Mouse (Mus musculus): ENCODE measurements around the gene Trim67.

Trim67 gene

GRCm38 (mm10) chr8:124792708-124793107 is at the start of gene Trim67:
TSS of gene Trim67 (plus strand) at chr8:124793092.
- peak; percentile 68 to 85 for DNase-seq (ENCODE audit: low spot score in 2 of 2)

DNA sequence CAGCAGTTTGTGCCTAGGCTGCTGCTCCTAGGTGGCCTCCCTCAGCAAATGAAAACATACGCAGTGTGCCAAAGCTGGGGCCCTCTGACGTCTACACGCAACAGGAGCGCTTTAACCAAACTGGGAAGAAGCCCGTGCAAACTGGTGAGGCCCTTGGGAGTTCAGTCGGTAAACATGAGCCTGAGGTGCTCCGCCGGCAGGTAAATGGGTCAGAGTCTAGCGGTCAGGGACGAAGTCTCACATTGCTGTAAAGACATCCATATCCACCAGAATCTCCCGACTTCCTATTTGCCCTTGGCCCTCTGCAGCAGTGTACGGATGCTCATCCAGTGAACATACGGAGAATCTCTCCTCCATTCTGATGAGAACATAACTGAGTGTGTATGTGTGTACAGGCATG is 46.2 kb upstream of the Trim67 start:
- DNase-seq (ENCODE audit: low spot score in 2 of 2) = no peak

- DNase-seq (ENCODE audit: low spot score in 2 of 2) = no peak
These were observed 41.7 kb upstream of the Trim67 start for GRCm38 (mm10) chr8:124751191-124751590.

- DNase-seq (ENCODE audit: low spot score in 2 of 2) = no peak
These were observed 41.2 kb upstream of the Trim67 start, which contains the start of gene Fam89a for GRCm38 (mm10) chr8:124751709-124752173. TSS of gene Fam89a (minus strand) at chr8:124751832.

DNA sequence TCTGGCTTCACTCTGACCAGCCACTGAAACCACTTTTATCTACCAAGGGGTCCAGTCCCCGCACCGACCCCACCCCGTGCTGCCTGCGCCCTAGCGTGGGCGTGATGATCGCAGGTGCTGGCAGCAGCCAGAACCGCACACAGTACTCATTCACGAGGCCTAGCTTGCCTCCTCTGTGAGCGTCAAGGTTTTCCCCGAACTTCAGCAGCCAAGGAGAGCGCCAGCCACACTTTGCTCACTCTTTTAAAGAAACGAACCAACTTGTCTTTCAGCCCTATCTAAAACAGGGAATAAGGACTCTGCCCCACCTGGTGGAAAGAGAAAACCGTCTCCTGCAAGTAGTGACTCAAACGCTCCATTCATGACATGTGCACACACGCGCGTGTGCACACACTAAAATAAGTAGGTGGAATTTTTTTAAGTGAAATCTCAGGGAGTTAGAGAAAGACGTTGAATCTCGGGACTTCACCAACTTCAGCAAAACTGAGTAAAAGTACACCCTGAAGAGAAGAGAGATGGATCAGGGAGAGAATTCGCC is 40.5 kb upstream of the Trim67 start:
- no peak for DNase-seq (ENCODE audit: low spot score in 2 of 2)

DNA sequence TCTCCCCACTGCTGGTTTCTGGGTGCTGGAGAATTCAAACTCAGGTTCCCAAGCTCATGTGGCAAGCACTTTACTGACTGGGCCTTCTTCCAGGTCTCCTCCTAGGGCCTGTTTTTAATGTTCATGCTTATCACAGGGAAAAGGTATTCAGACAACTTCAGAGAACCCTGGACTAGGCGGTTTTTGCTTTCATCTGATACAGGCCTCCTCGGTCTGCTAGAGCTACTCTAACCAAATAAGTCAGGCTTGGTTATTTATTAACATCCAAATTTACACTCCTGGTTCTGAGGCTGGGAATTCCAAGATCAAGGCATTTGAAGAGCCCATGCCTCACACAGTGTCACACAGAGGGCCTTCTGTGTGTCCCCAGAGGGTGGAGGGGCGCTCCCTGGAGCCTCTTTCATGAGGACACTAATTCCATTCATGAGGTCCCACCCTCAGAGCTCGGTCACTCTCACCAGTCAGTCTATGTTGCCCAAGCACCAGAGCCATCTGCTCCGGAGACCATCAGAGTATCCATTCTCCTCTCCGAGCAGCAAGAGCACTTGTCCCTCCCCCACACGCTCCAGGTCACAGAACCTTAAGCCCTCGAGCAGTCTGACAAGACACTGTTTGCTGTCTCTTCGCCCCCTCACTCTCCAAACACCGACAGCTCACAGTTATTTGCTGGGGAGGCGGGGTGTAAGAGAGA is 38.6 kb upstream of the Trim67 start:
- DNase-seq (ENCODE audit: low spot score in 2 of 2) = peak in 1 of 2 experiments; percentile 6

GRCm38 (mm10) chr8:124754792-124755190 is 38.1 kb upstream of the Trim67 start:
- DNase-seq (ENCODE audit: low spot score in 2 of 2) = no peak

GRCm38 (mm10) chr8:124755481-124755880 is 37.4 kb upstream of the Trim67 start:
- DNase-seq (ENCODE audit: low spot score in 2 of 2) = no peak

DNA sequence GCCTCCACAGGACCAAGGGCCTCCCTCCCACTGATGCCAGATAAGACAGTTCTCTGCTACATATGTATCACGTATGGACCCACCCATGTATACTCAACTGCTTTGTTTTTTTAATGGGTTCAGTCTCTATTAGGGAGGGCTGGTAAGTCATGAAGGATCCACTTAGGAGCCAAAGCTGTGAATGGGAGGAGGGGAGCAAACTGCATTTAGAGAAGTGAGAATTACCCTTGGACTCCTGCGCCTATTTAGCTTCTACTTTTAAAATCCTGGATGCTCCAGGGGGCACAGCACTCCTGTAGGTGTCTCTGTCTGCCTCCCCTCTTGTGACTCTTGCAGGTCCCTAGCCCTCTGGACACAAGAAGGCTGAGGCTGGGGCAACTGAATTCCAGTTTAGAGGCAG is 36.7 kb upstream of the Trim67 start:
- no peak for DNase-seq (ENCODE audit: low spot score in 2 of 2)

DNA sequence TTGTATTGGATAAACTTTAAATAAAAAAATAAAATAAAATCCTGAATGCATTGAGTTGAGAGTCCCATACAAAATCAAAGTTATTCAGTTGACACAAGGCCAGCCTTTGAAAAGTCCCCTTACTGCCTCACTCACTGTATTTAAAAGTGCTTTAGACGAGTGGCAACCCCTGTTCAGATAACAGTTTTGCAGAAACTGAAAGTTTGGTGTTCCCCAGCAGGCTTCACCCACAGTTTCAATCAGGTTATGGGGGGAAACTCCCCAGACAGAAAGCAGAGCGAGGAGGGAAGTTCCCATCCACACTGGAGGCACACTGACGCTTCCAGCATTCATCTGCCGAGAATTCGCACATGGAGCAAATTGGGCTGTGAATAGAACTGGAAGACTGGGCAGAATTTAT is 36.3 kb upstream of the Trim67 start:
- no peak for DNase-seq (ENCODE audit: low spot score in 2 of 2)

DNA sequence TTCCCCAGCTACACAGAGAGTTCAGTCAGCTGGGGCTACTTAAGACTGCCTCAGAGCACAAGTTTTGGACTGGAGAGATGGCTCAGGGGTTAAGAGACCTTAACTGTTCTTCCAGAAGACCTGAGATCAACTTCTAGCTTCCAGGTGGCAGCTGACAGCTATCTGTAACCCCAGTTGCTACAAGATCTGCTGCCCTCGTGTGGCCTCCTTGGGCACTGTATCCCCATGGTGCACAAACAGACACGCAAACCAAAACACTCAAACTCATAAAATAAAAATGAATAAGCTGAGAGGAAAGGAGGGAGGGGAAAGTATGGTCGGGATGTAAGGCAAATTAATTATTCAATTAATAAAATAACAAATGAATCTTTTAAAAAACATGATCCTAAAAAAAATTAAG is 34.3 kb upstream of the Trim67 start:
- DNase-seq (ENCODE audit: low spot score in 2 of 2) = peak in 1 of 2 experiments; percentile 51

DNA sequence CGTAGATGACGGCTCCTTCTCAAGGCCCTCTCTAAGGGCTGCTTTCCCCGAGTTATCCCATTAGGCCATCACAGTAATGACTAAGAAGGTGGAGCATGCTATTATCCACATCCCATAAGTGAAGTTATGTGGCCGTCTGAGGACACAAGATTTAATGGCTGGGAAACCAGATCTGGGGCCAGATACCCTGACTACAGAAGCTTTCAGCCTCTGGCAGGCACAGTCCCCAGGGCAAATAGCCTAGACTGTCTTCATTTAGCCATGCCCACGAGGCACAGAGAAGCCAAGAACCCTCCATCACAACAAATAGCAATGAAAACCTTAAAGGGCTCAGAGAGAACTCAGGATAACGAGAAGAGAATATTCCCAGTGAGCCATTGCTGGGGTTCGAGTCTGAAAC is 29.8 kb upstream of the Trim67 start:
- DNase-seq (ENCODE audit: low spot score in 2 of 2) = no peak

GRCm38 (mm10) chr8:124772389-124772788 is 20.5 kb upstream of the Trim67 start:
- no peak for DNase-seq (ENCODE audit: low spot score in 2 of 2)

- DNase-seq (ENCODE audit: low spot score in 2 of 2) = peak; percentile 58 to 74
These were observed 17.2 kb upstream of the Trim67 start for GRCm38 (mm10) chr8:124775695-124776094.

GRCm38 (mm10) chr8:124780236-124780635 is 12.7 kb upstream of the Trim67 start:
- DNase-seq (ENCODE audit: low spot score in 2 of 2) = peak in 1 of 2 experiments; percentile 20

- no peak for DNase-seq (ENCODE audit: low spot score in 2 of 2)
These were observed 10.5 kb upstream of the Trim67 start for GRCm38 (mm10) chr8:124782431-124782830.

- DNase-seq (ENCODE audit: low spot score in 2 of 2) = no peak
These were observed 9.7 kb upstream of the Trim67 start for GRCm38 (mm10) chr8:124783228-124783627.

GRCm38 (mm10) chr8:124784613-124785012 is 8.3 kb upstream of the Trim67 start:
- DNase-seq (ENCODE audit: low spot score in 2 of 2) = no peak

- DNase-seq (ENCODE audit: low spot score in 2 of 2) = no peak
These were observed 2.2 kb upstream of the Trim67 start for GRCm38 (mm10) chr8:124790676-124791075.

- no peak for DNase-seq (ENCODE audit: low spot score in 2 of 2)
These were observed 1.1 kb upstream of the Trim67 start for GRCm38 (mm10) chr8:124791751-124792150.

GRCm38 (mm10) chr8:124792186-124792585 is 706 bp upstream of the Trim67 start:
- DNase-seq (ENCODE audit: low spot score in 2 of 2) = peak in 1 of 2 experiments; percentile 67

DNA sequence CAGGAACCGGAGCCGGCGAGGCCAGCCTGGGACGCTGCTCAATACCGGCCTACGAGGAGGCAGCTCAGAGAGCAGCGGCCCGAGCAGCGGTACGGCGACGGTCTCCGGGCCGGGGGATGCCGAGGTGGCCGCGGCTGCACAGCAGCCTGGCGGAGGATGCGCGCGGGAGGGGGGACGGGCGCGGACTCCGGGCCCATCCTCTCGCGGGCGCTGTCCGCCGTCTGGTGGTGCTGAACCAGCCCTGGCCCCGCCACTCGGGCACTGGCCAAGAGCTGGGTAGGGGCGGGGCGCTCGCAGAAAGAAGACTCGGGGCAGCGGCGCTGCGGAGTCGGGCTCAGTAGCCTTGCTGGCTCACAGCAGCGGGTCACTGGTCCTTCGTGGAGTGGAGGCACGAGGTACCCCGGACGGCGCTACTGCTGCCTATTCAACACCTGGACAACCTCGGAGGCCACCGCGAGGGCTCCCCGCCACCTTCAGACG is 320 bp downstream of the Trim67 start:
- peak; percentile 82 to 88 for DNase-seq (ENCODE audit: low spot score in 2 of 2)
